Mouse (Mus musculus): ENCODE results near the gene Thada.

- TF ChIP-seq CTCF (IDR thresholded peaks at IDR 0.05) (no peak), EP300 (IDR thresholded peaks at IDR 0.05; ENCODE audit: insufficient read depth, low read depth, low read length) (no peak), POLR2A (IDR thresholded peaks at IDR 0.05; ENCODE audit: insufficient read depth, low read depth, low read length) (no peak)
Observed at GRCm38 (mm10) chr17:84271566-84272202, 194.3 kb downstream of the Thada start.

Measured in heart, adult 2 months (tissue).